Mouse (Mus musculus) kidney, adult 11 months (tissue): ENCODE measurements at regions not wholly inside any gene's neighbourhood (a gene's known extent, or its start where the extent isn't known, plus 50 kb on each side); places are given as distances from the start of the nearest gene placed in this dataset.

Experiments used
- DNase-seq: peaks from one replicate; pipeline ENCODE4 v3.0.0; 2022

GRCm38 (mm10) chr15:70982719-70983118, 2851.6 kb upstream of the Gm6569 start:
- no peak for DNase-seq

GRCm38 (mm10) chr15:70987973-70988570, 2846.3 kb upstream of the Gm6569 start:
- DNase-seq: no peak

GRCm38 (mm10) chr15:70993397-70993796, 2841.0 kb upstream of the Gm6569 start:
- no peak for DNase-seq

- no peak for DNase-seq
These were observed 2824.0 kb upstream of the Gm6569 start for GRCm38 (mm10) chr15:71010362-71010761.

GRCm38 (mm10) chr15:71010773-71011172, 2823.6 kb upstream of the Gm6569 start:
- DNase-seq: no peak

- no peak for DNase-seq
These were observed 2780.0 kb upstream of the Gm6569 start for GRCm38 (mm10) chr15:71054251-71054852.

GRCm38 (mm10) chr15:71086367-71086997, 2747.9 kb upstream of the Gm6569 start:
- no peak for DNase-seq

- no peak for DNase-seq
These were observed 2735.2 kb upstream of the Gm6569 start for GRCm38 (mm10) chr15:71099111-71099510.

GRCm38 (mm10) chr15:71129802-71130201, 2704.6 kb upstream of the Gm6569 start:
- no peak for DNase-seq

GRCm38 (mm10) chr15:71157680-71158079, 2676.7 kb upstream of the Gm6569 start:
- DNase-seq: no peak

GRCm38 (mm10) chr15:71162097-71162496, 2672.3 kb upstream of the Gm6569 start:
- DNase-seq: no peak

- no peak for DNase-seq
These were observed 2639.2 kb upstream of the Gm6569 start for GRCm38 (mm10) chr15:71195011-71195739.

- DNase-seq: peak; percentile 17
These were observed 2593.6 kb upstream of the Gm6569 start for GRCm38 (mm10) chr15:71240647-71241351.

- DNase-seq: no peak
These were observed 2590.8 kb upstream of the Gm6569 start for GRCm38 (mm10) chr15:71243539-71243938.

- DNase-seq: no peak
These were observed 2558.3 kb upstream of the Gm6569 start for GRCm38 (mm10) chr15:71275876-71276565.

GRCm38 (mm10) chr15:71276566-71276912, 2557.8 kb upstream of the Gm6569 start:
- DNase-seq: no peak

GRCm38 (mm10) chr15:71277388-71277787, 2557.0 kb upstream of the Gm6569 start:
- no peak for DNase-seq

GRCm38 (mm10) chr15:71283775-71284174, 2550.6 kb upstream of the Gm6569 start:
- DNase-seq: no peak

GRCm38 (mm10) chr15:71302541-71302940, 2531.8 kb upstream of the Gm6569 start:
- DNase-seq: no peak

- no peak for DNase-seq
These were observed 2524.1 kb upstream of the Gm6569 start for GRCm38 (mm10) chr15:71310230-71310629.

- no peak for DNase-seq
These were observed 2507.8 kb upstream of the Gm6569 start for GRCm38 (mm10) chr15:71326596-71326995.

- DNase-seq: no peak
These were observed 2476.1 kb upstream of the Gm6569 start for GRCm38 (mm10) chr15:71358189-71358790.
